Mouse (Mus musculus) B cell, adult 2 months (primary cell): Measurements from ENCODE around the gene Zfp184.

ENCODE experiments used
- DNase-seq, 2 experiments: peaks; one replicate each; pipeline ENCODE4 v3.0.0; 2022

Zfp184 gene

GRCm38 (mm10) chr13:21923417-21923816 lies 21.5 kb upstream of the Zfp184 start:
- no peak for DNase-seq

GRCm38 (mm10) chr13:21924734-21925335 lies 20.1 kb upstream of the Zfp184 start:
- no peak for DNase-seq

GRCm38 (mm10) chr13:21930981-21931380 lies 13.9 kb upstream of the Zfp184 start:
- DNase-seq = no peak

- DNase-seq = no peak
Measured at GRCm38 (mm10) chr13:21931740-21932139, 13.2 kb upstream of the Zfp184 start.

- no peak for DNase-seq
Measured at GRCm38 (mm10) chr13:21933626-21934548, 11.0 kb upstream of the Zfp184 start.

GRCm38 (mm10) chr13:21934982-21935791 lies 9.7 kb upstream of the Zfp184 start:
- DNase-seq = peak; percentile 89 to 92

GRCm38 (mm10) chr13:21935833-21936232 lies 9.1 kb upstream of the Zfp184 start:
- DNase-seq = no peak

- DNase-seq = peak; percentile 86 to 88
Measured at GRCm38 (mm10) chr13:21936968-21937367, 7.9 kb upstream of the Zfp184 start.

GRCm38 (mm10) chr13:21940213-21940612 lies 4.7 kb upstream of the Zfp184 start:
- DNase-seq = peak; percentile 92 to 95

- peak; percentile 87 to 92 for DNase-seq
Measured at GRCm38 (mm10) chr13:21940811-21941321, 4.0 kb upstream of the Zfp184 start.

- no peak for DNase-seq
Measured at GRCm38 (mm10) chr13:21943644-21944043, 1.2 kb upstream of the Zfp184 start.

- no peak for DNase-seq
Measured at GRCm38 (mm10) chr13:21944592-21944925, 335 bp upstream of the Zfp184 start.

GRCm38 (mm10) chr13:21969269-21969668 lies 24.4 kb downstream of the Zfp184 start:
- no peak for DNase-seq

- no peak for DNase-seq
Measured at GRCm38 (mm10) chr13:21969816-21970215, 24.9 kb downstream of the Zfp184 start.

- DNase-seq = no peak
Measured at GRCm38 (mm10) chr13:21971641-21972040, 26.7 kb downstream of the Zfp184 start.

GRCm38 (mm10) chr13:21974221-21974725 lies 29.4 kb downstream of the Zfp184 start:
- DNase-seq = peak; percentile 94

- DNase-seq = peak; percentile 81 to 84
Measured at GRCm38 (mm10) chr13:21974726-21975473, 30.0 kb downstream of the Zfp184 start.

- peak; percentile 47 to 54 for DNase-seq
Measured at GRCm38 (mm10) chr13:21980981-21981802, 36.3 kb downstream of the Zfp184 start, which contains the start of gene Pom121l2. Pom121l2 (plus strand) TSS chr13:21981194.

- no peak for DNase-seq
Measured at GRCm38 (mm10) chr13:21981803-21982193, 36.9 kb downstream of the Zfp184 start.

- DNase-seq = no peak
Measured at GRCm38 (mm10) chr13:21984486-21984885, 39.6 kb downstream of the Zfp184 start.

- no peak for DNase-seq
Measured at GRCm38 (mm10) chr13:21992550-21992949, 47.7 kb downstream of the Zfp184 start.
